Mouse (Mus musculus): Measurements from ENCODE around the gene Nkain4. TPM values are rescaled to one million over a fixed set of nuclear protein-coding genes. Genes with fewer than 3 reads are reported as not detected.

The Nkain4 gene
- total and polyA plus RNA-seq, 3 experiments = not detected

GRCm38 (mm10) chr2:180953638-180954037 is 861 bp downstream of the Nkain4 start:
- in situ Hi-C loops (cut with MboI; ENCODE audit: low pct_ligation_motif_present, low pct_unique_long_range_greater_than_20kb, low sequenced_read_pairs) (no loop called here), dilution Hi-C loops (cut with MboI; ENCODE audit: extremely low pct_ligation_motif_present, extremely low pct_unique_long_range_greater_than_20kb, low sequenced_read_pairs) (no loop called here)
- no peak for TF ChIP-seq ETS1 (conservative IDR thresholded peaks at IDR 0.05; ENCODE audit: low read depth, low read length)
- TF ChIP-seq NRF1 (IDR thresholded peaks at IDR 0.05; ENCODE audit: low read depth, low read length) = no peak
- no peak for TF ChIP-seq MAX (IDR thresholded peaks at IDR 0.05; ENCODE audit: low read length)
- TF ChIP-seq CHD1 (IDR thresholded peaks at IDR 0.05; ENCODE audit: low read depth, low read length) = no peak
- TF ChIP-seq ZMIZ1 (IDR thresholded peaks at IDR 0.05; ENCODE audit: low read depth, low read length) = no peak
- TF ChIP-seq MAZ (IDR thresholded peaks at IDR 0.05; ENCODE audit: low read depth, low read length) = no peak
- no peak for TF ChIP-seq USF1 (IDR thresholded peaks at IDR 0.05; ENCODE audit: low read depth, low read length)
- TF ChIP-seq ZKSCAN1 (IDR thresholded peaks at IDR 0.05; ENCODE audit: borderline replicate concordance, low read depth, low read length) = no peak
- TF ChIP-seq E2F4 (IDR thresholded peaks at IDR 0.05; ENCODE audit: insufficient replicate concordance, low read depth, low read length) = no peak
- no peak for TF ChIP-seq USF2 (conservative IDR thresholded peaks at IDR 0.05; ENCODE audit: low read depth, low read length)
- TF ChIP-seq TBP (conservative IDR thresholded peaks at IDR 0.05; ENCODE audit: low read depth, low read length) = no peak
- no peak for TF ChIP-seq MAFK (IDR thresholded peaks at IDR 0.05; ENCODE audit: insufficient replicate concordance, low read length)
- TF ChIP-seq CHD2 (IDR thresholded peaks at IDR 0.05; ENCODE audit: low read length) = no peak
- TF ChIP-seq NELFE (IDR thresholded peaks at IDR 0.05; ENCODE audit: low read depth, low read length) = no peak
- no peak for TF ChIP-seq ZNF384 (IDR thresholded peaks at IDR 0.05; ENCODE audit: low read depth, low read length)
- TF ChIP-seq MYC (IDR thresholded peaks at IDR 0.05; ENCODE audit: low read depth, low read length) = no peak
- TF ChIP-seq KAT2A (IDR thresholded peaks at IDR 0.05; ENCODE audit: insufficient replicate concordance, low read length) = no peak
- H3K27me3 ChIP-seq (replicated peaks) = peaks cover 91% of the 10 kb centered on the region
- H3K79me2 ChIP-seq (replicated peaks; ENCODE audit: control insufficient read depth, extremely low read depth, insufficient read depth, poor library complexity, severe bottlenecking) = no peaks in the 10 kb centered on the region
- no peaks in the 10 kb centered on the region for H3K9me3 ChIP-seq (replicated peaks; ENCODE audit: low read length)
- no peak overlapping the region for H3K9ac ChIP-seq (ENCODE audit: insufficient read depth, low read depth)
- no peaks in the 10 kb centered on the region for H3K4me1 ChIP-seq (ENCODE audit: control insufficient read depth in 1 of 2, insufficient read depth in 2 of 2)
- no peak overlapping the region for H3K27ac ChIP-seq (ENCODE audit: insufficient read depth, low read depth)
- no peaks in the 10 kb centered on the region for H3K36me3 ChIP-seq (replicated peaks in 1 of 2; ENCODE audit: control insufficient read depth in 1 of 2, insufficient read depth in 1 of 2, low read length in 1 of 2)
- no peak overlapping the region for H3K4me2 ChIP-seq (ENCODE audit: insufficient read depth, low read depth, poor library complexity, severe bottlenecking)
- no peak overlapping the region for H3K4me3 ChIP-seq (replicated peaks in 1 of 3; ENCODE audit: low read depth in 2 of 3, low read length in 2 of 3, poor library complexity in 1 of 3)
- DNase-seq (ENCODE audit: extremely low read depth) = no peak

DNA sequence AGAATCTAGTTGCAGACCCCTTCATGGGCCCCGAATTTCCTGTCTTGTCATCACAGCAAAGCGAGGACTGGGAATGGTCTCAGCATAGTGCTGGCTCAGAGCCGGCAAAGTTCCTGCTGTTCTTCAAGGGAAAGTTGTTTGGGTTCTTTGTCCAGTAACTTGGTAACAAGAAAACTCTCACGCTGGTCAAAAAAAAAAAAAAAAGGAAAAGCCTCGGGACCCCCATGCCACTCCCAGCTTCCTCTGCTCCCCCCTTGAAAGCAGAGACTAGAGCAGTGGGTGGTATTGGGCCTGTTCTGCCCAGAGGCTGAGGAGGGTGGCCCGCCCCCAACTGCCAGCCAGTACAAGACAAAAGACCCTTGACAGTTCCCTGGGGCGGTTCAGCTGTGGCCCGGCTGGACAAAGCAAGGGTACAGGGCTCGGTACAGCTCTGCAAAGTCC is 1.7 kb downstream of the Nkain4 start:
- TF ChIP-seq BHLHE40 (IDR thresholded peaks at IDR 0.05; ENCODE audit: low read depth, low read length) = no peak
- no peak for TF ChIP-seq CHD2 (IDR thresholded peaks at IDR 0.05; ENCODE audit: low read length)
- TF ChIP-seq MAFK (IDR thresholded peaks at IDR 0.05; ENCODE audit: insufficient replicate concordance, low read length) = no peak
- no peak for TF ChIP-seq SMC3 (IDR thresholded peaks at IDR 0.05; ENCODE audit: low read depth, low read length)
- TF ChIP-seq CTCF (conservative IDR thresholded peaks at IDR 0.05 in 1 of 2, IDR thresholded peaks at IDR 0.05 in 1 of 2; ENCODE audit: low read depth in 2 of 2, low read length in 2 of 2) = no peak
- no peak for TF ChIP-seq POLR2A (IDR thresholded peaks at IDR 0.05; ENCODE audit: low read depth, low read length)
- TF ChIP-seq ZKSCAN1 (IDR thresholded peaks at IDR 0.05; ENCODE audit: borderline replicate concordance, low read depth, low read length) = no peak
- no peak for TF ChIP-seq EP300 (IDR thresholded peaks at IDR 0.05; ENCODE audit: low read length)
- TF ChIP-seq NELFE (IDR thresholded peaks at IDR 0.05; ENCODE audit: low read depth, low read length) = no peak
- TF ChIP-seq ZMIZ1 (IDR thresholded peaks at IDR 0.05; ENCODE audit: low read depth, low read length) = no peak
- no peak for TF ChIP-seq IRF4 (IDR thresholded peaks at IDR 0.05; ENCODE audit: low read depth, low read length)
- TF ChIP-seq SIN3A (IDR thresholded peaks at IDR 0.05; ENCODE audit: low read length) = no peak
- TF ChIP-seq MAX (IDR thresholded peaks at IDR 0.05; ENCODE audit: low read length) = no peak
- TF ChIP-seq MYC (IDR thresholded peaks at IDR 0.05; ENCODE audit: low read depth, low read length) = no peak
- no peak for TF ChIP-seq ELF1 (IDR thresholded peaks at IDR 0.05; ENCODE audit: low read depth, low read length)
- no peak for TF ChIP-seq USF2 (conservative IDR thresholded peaks at IDR 0.05; ENCODE audit: low read depth, low read length)
- no peak for TF ChIP-seq NRF1 (IDR thresholded peaks at IDR 0.05; ENCODE audit: low read depth, low read length)
- Histone ChIP-seq H3K4me1 (ENCODE audit: control insufficient read depth in 1 of 2, insufficient read depth in 2 of 2) (no peaks in the 10 kb centered on the region), H3K36me3 (replicated peaks in 1 of 2; ENCODE audit: control insufficient read depth in 1 of 2, insufficient read depth in 1 of 2, low read length in 1 of 2) (no peaks in the 10 kb centered on the region), H3K79me2 (replicated peaks; ENCODE audit: control insufficient read depth, extremely low read depth, insufficient read depth, poor library complexity, severe bottlenecking) (no peaks in the 10 kb centered on the region), H3K9ac (ENCODE audit: insufficient read depth, low read depth) (no peak overlapping the region), H3K4me2 (ENCODE audit: insufficient read depth, low read depth, poor library complexity, severe bottlenecking) (no peak overlapping the region), H3K4me3 (replicated peaks in 1 of 3; ENCODE audit: low read depth in 2 of 3, low read length in 2 of 3, poor library complexity in 1 of 3) (no peak overlapping the region), H3K27me3 (replicated peaks) (peaks cover 93% of the 10 kb centered on the region), H3K27ac (ENCODE audit: insufficient read depth, low read depth) (no peak overlapping the region), H3K9me3 (replicated peaks; ENCODE audit: low read length) (no peaks in the 10 kb centered on the region)
- dilution Hi-C loops (cut with MboI; ENCODE audit: extremely low pct_ligation_motif_present, extremely low pct_unique_long_range_greater_than_20kb, low sequenced_read_pairs) (no loop called here), in situ Hi-C loops (cut with MboI; ENCODE audit: low pct_ligation_motif_present, low pct_unique_long_range_greater_than_20kb, low sequenced_read_pairs) (no loop called here)
- DNase-seq (ENCODE audit: extremely low read depth) = no peak

Measured in CH12.LX (cell line).